Mouse (Mus musculus) monocyte, adult 5-6 weeks (primary cell): Measurements from ENCODE around the gene Me1. TPM values are rescaled to one million over a fixed set of nuclear protein-coding genes. Genes with fewer than 3 reads are reported as not detected.

Experiments
- ATAC-seq: fragments of 153-309, 156-312 bp; replicated peaks from 2 replicates; pipeline ENCODE4 v1.8.0; 2017; ENCODE audit warnings: mild to moderate bottlenecking; ENCODE audit not compliant: low TSS enrichment, insufficient number of reproducible peaks, severe bottlenecking, poor library complexity, low FRiP score
- total RNA-seq: library from RNA; stranded (forward); fragments of 200-1000, 200-491, 200-594 nt; gene quantifications from 3 replicates; pipeline ENCODE4 v1.2.3, GENCODE M21; 2017

Me1 gene
- total RNA-seq, 1 experiment from 2014 or later = 0.29 TPM

DNA sequence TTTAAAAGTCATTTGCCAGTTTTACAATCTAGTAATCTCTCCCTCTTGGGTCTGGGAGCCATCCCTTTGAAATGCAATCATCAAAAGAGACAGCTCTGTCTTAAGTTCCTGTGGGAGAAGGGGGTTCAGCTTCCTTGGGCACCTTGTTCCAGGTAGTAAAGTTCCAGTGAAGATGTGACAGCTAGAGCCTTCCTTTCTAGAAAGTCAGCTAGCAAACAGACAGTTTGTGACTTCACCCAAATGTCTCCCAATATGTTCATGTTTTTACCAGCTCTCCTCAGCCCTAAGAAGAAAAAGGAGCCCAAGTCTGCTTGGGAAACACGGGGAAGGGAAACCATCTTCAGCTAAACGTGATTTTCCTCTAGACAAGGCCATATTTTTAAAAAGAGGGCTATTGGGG, 16.9 kb upstream of the Me1 start:
- no peak for ATAC-seq

GRCm38 (mm10) chr9:86710091-86710634, 14.4 kb upstream of the Me1 start:
- ATAC-seq = no peak

- ATAC-seq = no peak
Measured at GRCm38 (mm10) chr9:86708921-86709320, 13.2 kb upstream of the Me1 start.

- ATAC-seq = no peak
Measured at GRCm38 (mm10) chr9:86707431-86707830, 11.7 kb upstream of the Me1 start.

DNA sequence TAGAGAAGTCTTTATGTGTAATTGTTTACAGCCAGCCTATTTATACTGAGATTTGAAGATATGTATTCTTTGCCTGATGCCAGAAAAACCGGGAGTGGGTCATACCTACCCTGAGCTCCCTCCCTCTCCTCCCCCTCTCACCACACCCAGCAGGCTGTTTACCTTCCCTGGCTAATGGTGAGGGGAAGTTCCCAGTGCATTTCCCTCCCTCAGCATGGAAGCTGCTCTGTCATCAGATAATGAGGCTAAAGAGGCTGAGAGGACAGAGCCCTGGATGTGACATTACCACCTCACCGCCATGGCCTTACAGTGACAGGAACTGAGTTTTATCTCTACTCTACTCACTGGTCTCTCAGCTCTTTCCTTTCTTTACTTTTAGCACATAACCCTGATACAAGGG, 6.1 kb upstream of the Me1 start:
- ATAC-seq = no peak

GRCm38 (mm10) chr9:86701264-86701663, 5.5 kb upstream of the Me1 start:
- ATAC-seq = no peak

GRCm38 (mm10) chr9:86695199-86695817, 445 bp downstream of the Me1 start:
- no peak for ATAC-seq

DNA sequence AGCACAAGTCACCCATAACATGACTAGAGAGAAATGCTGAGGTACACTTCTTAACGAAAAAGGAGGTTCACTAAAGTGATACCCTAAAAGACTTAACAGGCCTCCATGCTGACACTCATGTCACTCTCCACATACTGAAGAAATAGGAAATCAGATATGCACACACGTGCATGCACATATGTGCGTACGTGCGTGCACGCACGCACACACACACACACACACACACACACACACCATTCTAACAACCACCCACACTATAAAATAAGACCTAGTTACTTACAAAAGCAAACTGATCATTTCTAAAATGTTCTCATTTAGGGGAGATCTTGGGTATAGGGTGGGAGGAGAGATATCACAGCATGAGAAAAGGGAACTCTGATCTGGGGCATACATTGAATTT, 1.1 kb downstream of the Me1 start:
- ATAC-seq = no peak

DNA sequence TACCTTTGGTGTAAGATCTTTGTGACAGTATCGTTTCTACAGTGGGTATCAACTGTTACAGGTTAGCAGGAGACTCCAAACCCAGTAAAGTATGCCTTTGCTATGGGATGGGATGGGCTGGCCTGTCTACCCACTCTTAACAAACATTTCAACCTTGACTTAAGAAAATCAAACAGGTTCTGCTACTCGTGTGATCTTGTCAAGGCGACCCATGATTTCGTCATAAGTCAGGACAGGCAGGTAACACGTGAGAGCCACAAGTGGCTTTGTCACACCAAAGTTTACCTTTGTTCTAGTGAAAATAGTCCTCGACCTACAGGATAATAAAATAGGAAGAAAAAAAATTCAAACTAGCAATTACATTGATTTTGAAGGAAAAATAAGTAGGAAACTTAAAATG, 1.8 kb downstream of the Me1 start:
- ATAC-seq = no peak

- no peak for ATAC-seq
Measured at GRCm38 (mm10) chr9:86692676-86693075, 3.1 kb downstream of the Me1 start.

DNA sequence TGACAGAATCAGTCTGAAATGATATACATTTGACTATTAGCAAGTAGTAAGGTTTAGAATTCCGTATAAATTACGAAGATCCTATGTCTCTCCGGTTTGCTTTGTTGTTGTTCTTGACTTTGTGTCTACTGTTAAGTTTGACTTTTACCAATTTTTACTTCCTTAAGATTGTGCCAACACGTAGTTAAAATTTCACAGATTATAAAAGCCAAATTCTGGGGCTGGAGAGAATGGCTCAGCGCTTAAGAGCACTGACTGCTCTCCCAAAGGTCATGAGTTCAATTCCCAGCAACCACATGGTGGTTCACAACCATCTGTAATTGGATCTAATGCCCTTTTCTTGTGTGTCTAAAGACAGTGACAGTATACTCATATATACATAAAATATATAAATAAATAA, 3.5 kb downstream of the Me1 start:
- no peak for ATAC-seq

- no peak for ATAC-seq
Measured at GRCm38 (mm10) chr9:86691101-86691500, 4.7 kb downstream of the Me1 start.

DNA sequence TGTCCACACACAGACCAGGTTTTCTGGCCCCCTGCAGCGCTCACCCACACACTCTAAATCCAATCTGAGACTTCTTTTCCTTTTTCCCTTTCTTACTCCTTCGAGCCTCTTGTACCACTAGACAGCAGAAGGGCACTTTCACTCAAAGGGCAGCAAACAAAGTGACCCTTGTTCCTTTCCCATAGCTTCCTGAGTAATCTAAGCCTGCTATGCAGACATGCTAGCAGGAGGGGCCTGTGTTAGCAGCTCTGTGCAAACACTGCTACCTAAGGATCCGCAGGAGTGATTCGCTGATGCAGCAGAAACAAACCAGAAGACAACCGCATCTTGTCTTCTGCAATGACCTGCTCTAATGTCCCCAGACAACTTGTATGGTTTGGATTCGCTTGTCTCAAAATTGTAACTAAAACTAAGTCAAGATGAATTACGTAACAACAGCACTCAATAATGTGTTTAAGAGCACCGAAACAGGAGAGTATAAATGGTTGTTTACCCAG, 12.0 kb downstream of the Me1 start:
- ATAC-seq = no peak

- ATAC-seq = no peak
Measured at GRCm38 (mm10) chr9:86682844-86683243, 12.9 kb downstream of the Me1 start.

GRCm38 (mm10) chr9:86682278-86682677, 13.5 kb downstream of the Me1 start:
- ATAC-seq = no peak

DNA sequence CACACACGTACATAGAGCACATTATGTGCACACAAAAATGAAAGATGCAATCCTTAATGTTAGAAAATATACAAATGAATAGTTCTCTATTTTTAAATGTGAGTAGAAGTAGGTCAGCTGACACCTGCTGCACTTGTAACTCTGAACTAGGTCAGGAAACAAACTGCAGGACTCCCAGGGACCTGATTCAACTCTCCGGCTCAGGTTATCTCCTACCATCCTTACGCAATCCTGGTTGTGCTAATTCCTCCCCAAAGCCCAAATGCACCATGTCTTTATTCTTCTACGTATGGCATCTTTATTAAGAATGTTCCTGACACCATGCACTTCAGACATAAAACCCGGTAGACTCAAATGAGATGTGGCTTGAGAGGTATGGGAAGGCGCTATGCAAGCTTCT, 15.3 kb downstream of the Me1 start:
- no peak for ATAC-seq

GRCm38 (mm10) chr9:86679843-86680417, 15.8 kb downstream of the Me1 start:
- ATAC-seq = no peak

- no peak for ATAC-seq
Measured at GRCm38 (mm10) chr9:86676246-86676645, 19.5 kb downstream of the Me1 start.

- no peak for ATAC-seq
Measured at GRCm38 (mm10) chr9:86675426-86675825, 20.3 kb downstream of the Me1 start.

DNA sequence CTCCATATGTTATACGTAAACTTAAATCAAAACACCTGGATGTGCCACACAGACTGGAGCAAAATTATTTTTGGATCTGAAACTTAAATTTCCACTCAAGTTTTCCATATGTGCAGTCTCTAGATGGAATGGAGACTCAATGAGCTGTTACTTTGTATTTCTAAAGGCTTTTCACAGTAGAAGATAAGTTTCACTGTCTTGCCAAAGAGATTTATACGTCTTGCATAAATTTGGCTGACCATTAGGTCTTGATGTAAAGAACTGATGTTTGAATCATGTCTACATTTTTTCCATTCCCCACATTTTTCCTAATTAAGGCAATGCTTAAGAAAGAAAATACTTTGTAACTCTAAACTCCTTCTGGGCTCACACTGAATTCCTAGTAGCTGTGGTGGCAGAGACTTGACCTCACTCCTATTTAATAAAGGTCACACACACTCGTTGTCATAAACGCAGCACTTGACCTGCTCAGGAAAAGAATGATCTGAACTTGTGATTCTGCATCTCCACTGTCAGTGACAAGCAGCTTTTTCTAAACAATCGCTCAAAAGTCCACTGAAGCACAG, 22.8 kb downstream of the Me1 start:
- no peak for ATAC-seq
